Mouse (Mus musculus): Measurements from ENCODE around the gene Papss2.

DNA sequence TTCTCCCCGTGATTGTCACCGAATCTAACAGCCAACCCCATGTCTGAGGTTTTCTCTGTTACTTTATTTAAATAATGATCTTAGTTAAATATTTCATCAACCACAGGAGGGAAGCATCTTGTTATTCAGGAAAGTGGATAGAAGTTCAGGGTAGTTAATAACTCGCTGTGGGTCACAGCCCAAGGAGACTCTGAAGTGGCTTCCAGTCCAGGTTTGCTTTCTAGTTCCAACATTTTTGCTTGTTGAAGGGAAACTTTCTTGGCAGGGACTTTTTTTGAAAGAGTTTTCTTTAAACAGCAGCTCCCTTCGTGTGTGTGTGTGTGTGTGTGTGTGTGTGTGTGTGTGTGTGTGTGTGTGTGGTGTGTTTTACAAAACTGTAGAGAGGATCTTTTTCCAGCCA, 32.0 kb downstream of the Papss2 start:
- TF ChIP-seq CTCF (IDR thresholded peaks at IDR 0.05; ENCODE audit: low read depth, low read length) (no peak), POLR2A (IDR thresholded peaks at IDR 0.05; ENCODE audit: extremely low read depth, insufficient read depth, low read length) (no peak)

Data from liver, adult 2 months (tissue).